Mouse (Mus musculus) cerebellum, adult 9-11 months (tissue): ENCODE data around the gene Emsy.

ENCODE experiments used
- DNase-seq: peaks from one replicate; pipeline ENCODE4 v3.0.0; 2022

Emsy gene

DNA sequence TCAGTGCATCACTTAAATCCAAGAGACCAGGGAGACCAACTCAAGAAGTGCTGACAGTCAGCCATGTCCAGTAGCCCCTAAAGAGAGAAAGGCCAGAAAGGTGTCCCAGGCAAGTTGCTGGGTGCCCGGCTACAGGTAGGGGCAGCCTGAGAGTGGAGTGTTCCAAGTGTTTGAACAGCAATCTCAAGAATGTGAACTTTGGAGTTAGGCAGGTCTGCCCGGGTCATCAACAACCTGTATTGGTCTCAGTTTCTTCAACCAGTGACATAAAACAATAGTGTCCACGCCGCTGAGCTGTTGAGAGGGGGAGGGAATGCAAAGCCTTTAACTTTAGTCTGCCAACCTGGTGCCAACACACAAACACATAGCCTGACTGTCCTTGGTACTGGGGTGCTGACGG is 115.0 kb downstream of the Emsy start:
- DNase-seq, result no peak

DNA sequence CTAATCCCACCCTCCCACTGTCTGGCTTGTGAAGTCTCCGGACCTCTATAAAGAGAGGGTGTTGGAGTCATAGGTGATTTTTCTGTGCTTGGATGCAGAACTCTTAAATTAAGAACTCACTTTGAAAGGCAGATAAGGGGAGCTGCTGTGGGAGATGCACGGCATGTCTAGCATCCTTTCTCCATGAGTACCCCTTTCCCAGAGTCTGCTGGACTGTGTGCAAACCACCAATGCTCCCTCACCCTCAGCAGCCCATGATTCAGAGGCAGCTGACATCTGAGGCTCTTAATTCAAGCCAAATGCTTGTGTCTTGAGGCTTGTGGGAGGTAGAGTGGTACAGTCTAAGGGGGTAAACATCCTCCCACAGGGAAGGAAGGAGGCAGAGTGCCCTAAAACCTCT is 115.7 kb downstream of the Emsy start:
- DNase-seq, result no peak

DNA sequence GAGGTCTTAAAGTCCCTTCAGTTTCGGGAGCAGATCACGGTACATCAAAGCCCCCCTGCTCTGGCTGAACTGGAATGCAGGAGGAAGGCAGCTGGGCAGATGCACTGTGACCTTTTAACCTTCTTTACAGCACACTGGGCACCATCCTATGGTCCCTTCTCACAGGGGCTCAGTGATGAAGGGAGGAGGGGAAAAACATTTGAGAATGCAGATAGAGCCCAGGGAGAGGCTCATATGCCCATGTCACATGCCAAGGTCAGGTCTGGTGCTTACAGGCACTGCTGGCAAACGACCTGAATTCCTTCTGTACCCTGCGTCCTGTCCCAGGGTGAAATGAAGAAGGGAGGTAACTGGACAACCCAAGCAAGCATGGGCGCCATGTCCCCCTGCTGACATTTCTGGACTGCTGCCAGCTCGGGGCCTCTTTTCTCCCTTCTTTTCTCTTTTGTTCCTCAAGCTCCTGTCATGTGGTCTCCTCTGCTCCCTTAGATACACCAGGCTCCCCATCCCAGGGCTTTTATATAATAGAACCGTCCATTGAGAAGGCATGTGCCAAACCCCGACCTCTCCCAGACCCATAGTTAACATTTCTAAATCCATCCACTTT is 118.5 kb downstream of the Emsy start:
- DNase-seq, result no peak

DNA sequence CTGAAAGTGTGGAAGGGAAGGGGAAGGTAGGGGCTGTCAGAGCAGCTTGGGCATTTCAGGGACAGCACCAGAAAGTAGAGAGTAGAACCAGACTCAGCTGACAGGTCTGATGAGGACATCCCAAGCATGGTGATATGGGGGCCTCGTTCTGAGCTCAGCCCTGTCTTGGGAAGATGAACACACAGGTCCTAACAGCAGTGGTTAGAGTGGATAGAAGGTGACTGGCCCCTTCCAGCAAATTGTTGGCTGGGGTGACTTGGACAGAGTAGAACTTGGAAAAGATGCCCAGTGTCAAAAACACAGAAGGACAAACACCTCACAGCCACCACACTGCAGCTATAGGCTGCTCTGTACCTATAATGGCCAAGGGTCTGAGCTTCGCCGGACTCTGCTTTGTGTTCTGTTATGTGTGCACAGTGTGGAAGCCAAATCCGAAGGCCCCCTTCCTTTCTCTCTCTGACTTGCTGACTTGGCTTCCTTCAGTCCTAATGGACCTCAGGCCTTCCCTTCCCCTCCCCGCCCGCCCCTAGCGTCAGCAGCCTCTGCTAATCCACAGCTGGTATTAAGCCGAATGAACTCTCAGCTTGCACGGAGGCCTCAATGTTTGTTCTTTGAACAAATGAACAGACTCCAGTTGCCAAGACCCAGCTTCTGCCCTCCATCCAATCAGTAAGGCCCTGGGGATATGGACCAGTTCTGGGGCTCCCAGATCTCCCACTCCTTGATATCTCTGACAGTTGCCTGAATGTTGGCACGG is 119.2 kb downstream of the Emsy start:
- DNase-seq, result no peak
